Mouse (Mus musculus) left cerebral cortex, adult 8-10 months (tissue): ENCODE measurements around the gene Gm8693. TPM values are rescaled to one million over a fixed set of nuclear protein-coding genes. Genes with fewer than 3 reads are reported as not detected.
"Not testable (repeated sequence)": the region's sequence is repeated elsewhere in the genome, so short reads cannot be mapped to it uniquely, and the experiment has no call there.

ENCODE experiments used
- DNase-seq, 2 experiments: peaks; one replicate each; pipeline ENCODE4 v3.0.0; 2022; ENCODE audit warnings: low spot score in 2 of 2
- total RNA-seq, 4 experiments: library from RNA; stranded (reverse); gene quantifications; 2 replicates each; pipeline ENCODE4 v1.2.4; 2022

The Gm8693 gene
- not detected for total RNA-seq

- not testable (repeated sequence) for DNase-seq
These were observed at the start of gene Gm8693 for GRCm38 (mm10) chr7:22692217-22692616. TSS of gene Gm8693 (minus strand) at chr7:22692317.

- DNase-seq: not testable (repeated sequence)
These were observed 27.5 kb upstream of the Gm8693 start, which contains the start of gene Gm4567 for GRCm38 (mm10) chr7:22719610-22720009. TSS of gene Gm4567 (minus strand) at chr7:22719710.

- not testable (repeated sequence) for DNase-seq
These were observed 34.4 kb downstream of the Gm8693 start, which contains the start of gene Vmn1r155 for GRCm38 (mm10) chr7:22657718-22658117. TSS of gene Vmn1r155 (plus strand) at chr7:22658018.

Other genes starting within 250 kb of the Gm8693 start
- gene Gm10665, start 228.2 kb downstream of the Gm8693 start, total RNA-seq: not detected
- gene Vmn1r151, start 192.6 kb downstream of the Gm8693 start, total RNA-seq: not detected
- gene Vmn1r152, start 169.3 kb downstream of the Gm8693 start, total RNA-seq: not detected
- not detected for gene Gm8677, start 157.4 kb downstream of the Gm8693 start, total RNA-seq
- gene Gm4201, start 127.0 kb downstream of the Gm8693 start, total RNA-seq: not detected
- not detected for gene Gm4565, start 104.2 kb downstream of the Gm8693 start, total RNA-seq
- gene Vmn1r155, start 34.3 kb downstream of the Gm8693 start, total RNA-seq: not detected
- not detected for gene Gm4567, start 27.4 kb upstream of the Gm8693 start, total RNA-seq
- gene Vmn1r157, start 69.4 kb upstream of the Gm8693 start, total RNA-seq: not detected
- gene Vmn1r158, start 98.5 kb upstream of the Gm8693 start, total RNA-seq: not detected
- gene Vmn1r159, start 151.3 kb upstream of the Gm8693 start, total RNA-seq: not detected
- not detected for gene Vmn1r160, start 178.9 kb upstream of the Gm8693 start, total RNA-seq